Mouse (Mus musculus) liver, postnatal 0 days (tissue): ENCODE results near the gene Atpif1. TPM values are rescaled to one million over a fixed set of nuclear protein-coding genes. Genes with fewer than 3 reads are reported as not detected.

Experiments
- polyA plus RNA-seq: library from polyadenylated mRNA; unstranded; fragments of >200 nt; fragmentation: Nextera tagmentation; extraction: Ambion mirVana; gene quantifications from 2 replicates; pipeline ENCODE4 v1.2.1, GENCODE M21; 2015

Atpif1 gene
- polyA plus RNA-seq, 1 experiment from 2014 or later = 935 TPM

Other genes starting within 250 kb of the Atpif1 start
- gene Rab42, start 230.3 kb downstream of the Atpif1 start, polyA plus RNA-seq = 0.30 and 0.73 TPM in 2 replicates
- 30.4 and 33.8 TPM in 2 replicates for gene Trnau1ap, start 204.1 kb downstream of the Atpif1 start, polyA plus RNA-seq
- gene Rcc1, start 180.1 kb downstream of the Atpif1 start, polyA plus RNA-seq = 21.3 and 25.6 TPM in 2 replicates
- gene Phactr4, start 111.2 kb downstream of the Atpif1 start, polyA plus RNA-seq = 6.2 and 7.7 TPM in 2 replicates
- gene Med18, start 69.7 kb downstream of the Atpif1 start, polyA plus RNA-seq = 8.0 and 10.1 TPM in 2 replicates
- 7.3 and 8.7 TPM in 2 replicates for gene Sesn2, start 23.2 kb downstream of the Atpif1 start, polyA plus RNA-seq
- 70.7 and 71.5 TPM in 2 replicates for gene Dnajc8, start 1.9 kb upstream of the Atpif1 start, polyA plus RNA-seq
- gene Ptafr, start 30.4 kb upstream of the Atpif1 start, polyA plus RNA-seq = 1.0 and 1.3 TPM in 2 replicates
- 6.0 and 6.3 TPM in 2 replicates for gene Eya3, start 105.3 kb upstream of the Atpif1 start, polyA plus RNA-seq
- 3.3 and 3.8 TPM in 2 replicates for gene Xkr8, start 198.9 kb upstream of the Atpif1 start, polyA plus RNA-seq
- 0.31 and 0.34 TPM in 2 replicates for gene Smpdl3b, start 223.6 kb upstream of the Atpif1 start, polyA plus RNA-seq
- gene Rpa2, start 234.7 kb upstream of the Atpif1 start, polyA plus RNA-seq = 38.6 and 43.0 TPM in 2 replicates